Mouse (Mus musculus) layer of hippocampus, adult 2 months (tissue): ENCODE measurements around the gene Tmtc2. TPM values are rescaled to one million over a fixed set of nuclear protein-coding genes. Genes with fewer than 3 reads are reported as not detected.

Experiments
- DNase-seq, 2 experiments: peaks; one replicate each; pipeline ENCODE4 v3.0.0; 2022; ENCODE audit warnings: low spot score in 2 of 2
- H3K27ac ChIP-seq: fragments of 200-600 bp; 2 replicates; pipeline ENCODE4 v1.8.1; 2022
- H3K4me3 ChIP-seq: fragments of 200-600 bp; 2 replicates; pipeline ENCODE4 v1.8.1; 2022; ENCODE audit warnings: mild to moderate bottlenecking
- CTCF ChIP-seq: fragments of 200-600 bp; conservative IDR thresholded peaks from 2 replicates; pipeline ENCODE4 v1.8.1; 2022; ENCODE audit warnings: antibody characterized with exemption, mild to moderate bottlenecking, moderate library complexity
- total RNA-seq, 2 experiments: library from RNA; stranded (reverse); gene quantifications; 2 replicates each; pipeline ENCODE4 v1.2.3; 2021

Tmtc2 gene
- total RNA-seq, 2 experiments from 2014 or later, result 10.2 to 12.0 TPM

GRCm38 (mm10) chr10:105571831-105572230 is 2.4 kb downstream of the Tmtc2 start:
- Histone ChIP-seq H3K4me3 (peak overlapping the region; percentile 92), H3K27ac (0 out of 2 replicates have a peak overlapping the region, but pooled peaks have one; percentile 39)
- DNase-seq, result no peak
- TF ChIP-seq CTCF, result no peak

GRCm38 (mm10) chr10:105571019-105571418 is 3.2 kb downstream of the Tmtc2 start:
- H3K4me3 ChIP-seq, result no peak overlapping the region

GRCm38 (mm10) chr10:105569573-105569972 is 4.7 kb downstream of the Tmtc2 start:
- no peak overlapping the region for H3K27ac ChIP-seq
- DNase-seq, result no peak
- H3K4me3 ChIP-seq, result no peak overlapping the region
- no peak for TF ChIP-seq CTCF

More at GRCm38 (mm10) chr10:105571019-105571418, 3.2 kb downstream of the Tmtc2 start:
- no peak for DNase-seq
- H3K27ac ChIP-seq, result no peak overlapping the region
- TF ChIP-seq CTCF, result no peak

- DNase-seq, result no peak
- Histone ChIP-seq H3K4me3 (no peak overlapping the region), H3K27ac (no peak overlapping the region)
- no peak for TF ChIP-seq CTCF
Observed at GRCm38 (mm10) chr10:105567825-105568531, 6.3 kb downstream of the Tmtc2 start.

- Histone ChIP-seq H3K4me3 (no peak overlapping the region), H3K27ac (no peak overlapping the region)
- no peak for TF ChIP-seq CTCF
- no peak for DNase-seq
Observed at GRCm38 (mm10) chr10:105561548-105561947, 12.7 kb downstream of the Tmtc2 start.

- Histone ChIP-seq H3K4me3 (no peak overlapping the region), H3K27ac (no peak overlapping the region)
- TF ChIP-seq CTCF, result no peak
- DNase-seq, result no peak
Observed at GRCm38 (mm10) chr10:105557581-105557980, 16.7 kb downstream of the Tmtc2 start.

GRCm38 (mm10) chr10:105556890-105557572 is 17.2 kb downstream of the Tmtc2 start:
- no peak overlapping the region for H3K27ac ChIP-seq
- TF ChIP-seq CTCF, result no peak
- DNase-seq, result no peak
- no peak overlapping the region for H3K4me3 ChIP-seq

- Histone ChIP-seq H3K27ac (no peak overlapping the region), H3K4me3 (no peak overlapping the region)
- DNase-seq, result no peak
- no peak for TF ChIP-seq CTCF
Observed at GRCm38 (mm10) chr10:105554153-105554552, 20.1 kb downstream of the Tmtc2 start.

- no peak for TF ChIP-seq CTCF
- H3K4me3 ChIP-seq, result no peak overlapping the region
- H3K27ac ChIP-seq, result no peak overlapping the region
Observed at GRCm38 (mm10) chr10:105548040-105548439, 26.2 kb downstream of the Tmtc2 start.

GRCm38 (mm10) chr10:105544004-105545003 is 29.9 kb downstream of the Tmtc2 start:
- DNase-seq, result no peak
- Histone ChIP-seq H3K27ac (no peak overlapping the region), H3K4me3 (no peak overlapping the region)
- TF ChIP-seq CTCF, result no peak

More at GRCm38 (mm10) chr10:105548040-105548439, 26.2 kb downstream of the Tmtc2 start:
- DNase-seq, result no peak

- no peak for DNase-seq
- Histone ChIP-seq H3K4me3 (no peak overlapping the region), H3K27ac (no peak overlapping the region)
- no peak for TF ChIP-seq CTCF
Observed at GRCm38 (mm10) chr10:105542081-105542480, 32.2 kb downstream of the Tmtc2 start.

- no peak overlapping the region for H3K4me3 ChIP-seq
- TF ChIP-seq CTCF, result no peak
- DNase-seq, result no peak
- no peak overlapping the region for H3K27ac ChIP-seq
Observed at GRCm38 (mm10) chr10:105539697-105540096, 34.6 kb downstream of the Tmtc2 start.

GRCm38 (mm10) chr10:105536910-105537309 is 37.3 kb downstream of the Tmtc2 start:
- Histone ChIP-seq H3K4me3 (no peak overlapping the region), H3K27ac (no peak overlapping the region)
- no peak for TF ChIP-seq CTCF
- DNase-seq, result no peak
